Mouse (Mus musculus) stomach, postnatal 0 days (tissue): ENCODE data around the gene Mon2. TPM values are rescaled to one million over a fixed set of nuclear protein-coding genes. Genes with fewer than 3 reads are reported as not detected.

Source experiments
- ATAC-seq: fragments of 200-750 bp; cut with Nextera tagmentation; 2 replicates; pipeline ENCODE4 v1.8.0; 2017; ENCODE audit not compliant: low FRiP score, low TSS enrichment
- DNase-seq: peaks from one replicate; pipeline ENCODE4 v3.0.0-alpha.2; 2016; ENCODE audit warnings: low spot score
- H3K27ac ChIP-seq: fragments of 300-500 bp; sonication (generic); replicated peaks from 2 replicates; pipeline ENCODE4 v1.5.1; 2014; ENCODE audit warnings: mild to moderate bottlenecking, control low read depth
- H3K27me3 ChIP-seq: fragments of 300-500 bp; sonication (generic); 2 replicates; pipeline ENCODE4 v1.6.1; 2014; ENCODE audit warnings: low read length; ENCODE audit not compliant: control insufficient read depth, insufficient read depth
- H3K36me3 ChIP-seq: fragments of 300-500 bp; sonication (generic); 2 replicates; pipeline ENCODE4 v1.6.1; 2014; ENCODE audit warnings: low read length, mixed read lengths; ENCODE audit not compliant: control insufficient read depth, insufficient read depth
- H3K4me1 ChIP-seq: fragments of 300-500 bp; sonication (generic); replicated peaks from 2 replicates; pipeline ENCODE4 v1.6.1; 2014; ENCODE audit warnings: antibody characterized with exemption; ENCODE audit not compliant: control insufficient read depth, insufficient read depth
- H3K4me2 ChIP-seq: fragments of 300-500 bp; sonication (generic); replicated peaks from 2 replicates; pipeline ENCODE4 v1.6.1; 2014; ENCODE audit warnings: low read depth, mild to moderate bottlenecking, control low read depth, moderate library complexity
- H3K4me3 ChIP-seq: fragments of 300-500 bp; sonication (generic); 2 replicates; pipeline ENCODE4 v1.5.1; 2014; ENCODE audit warnings: low read depth, low read length, control low read depth
- H3K9ac ChIP-seq: fragments of 300-500 bp; sonication (generic); 2 replicates; pipeline ENCODE4 v1.6.1; 2014; ENCODE audit warnings: mild to moderate bottlenecking, low read length, control low read depth, mixed read lengths
- H3K9me3 ChIP-seq: fragments of 300-500 bp; sonication (generic); 2 replicates; pipeline ENCODE4 v1.6.1; 2016; ENCODE audit warnings: low read length; ENCODE audit not compliant: control insufficient read depth
- CTCF ChIP-seq: IDR thresholded peaks from 2 replicates; pipeline ENCODE4 v1.5.1; 2016; ENCODE audit warnings: antibody characterized with exemption, low read depth, mild to moderate bottlenecking, moderate library complexity
- EP300 ChIP-seq: optimal IDR thresholded peaks from 2 replicates; pipeline ENCODE3; 2016; ENCODE audit warnings: antibody characterized with exemption
- WGBS: fragments of 180-500 bp; shearing (Covaris S2); extraction: QIAGEN DNeasy Blood & Tissue Kit; methylation state at CpG from one replicate; pipeline ENCODE4 v1.1.7; 2014; 5-methylcytosine and 5-hydroxymethylcytosine counted together
- polyA plus RNA-seq: library from polyadenylated mRNA; unstranded; fragments of >200 nt; fragmentation: Nextera tagmentation; extraction: Ambion mirVana; gene quantifications from 2 replicates; pipeline ENCODE4 v1.2.1, GENCODE M21; 2015

Gene Mon2
- polyA plus RNA-seq, 1 experiment from 2014 or later, result 15.9 TPM

DNA sequence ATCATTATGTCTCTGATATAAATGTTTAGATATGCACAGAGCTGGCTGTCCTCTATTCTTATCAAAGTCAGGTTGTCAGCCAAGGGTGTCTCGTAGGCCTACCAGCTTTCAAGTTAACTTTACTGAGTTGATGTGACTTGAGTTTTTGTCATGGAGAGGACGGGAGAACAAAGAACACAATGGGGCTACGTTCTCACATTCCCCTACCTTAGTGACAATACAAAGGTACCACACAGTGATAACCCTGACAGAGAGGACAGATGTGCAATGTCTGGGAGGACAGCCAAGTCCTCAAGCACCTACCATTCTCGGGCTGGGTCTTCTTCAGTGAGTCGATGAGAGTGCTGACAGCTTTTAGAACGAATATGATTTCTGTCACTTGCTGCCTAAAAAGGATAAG is 76.9 kb downstream of the Mon2 start:
- no peak for TF ChIP-seq EP300
- TF ChIP-seq CTCF, result no peak
- H3K36me3 ChIP-seq, result peaks cover 21% of the 10 kb centered on the region
- H3K4me2 ChIP-seq, result no peak overlapping the region
- H3K9me3 ChIP-seq, result no peaks in the 10 kb centered on the region
- no peak overlapping the region for H3K27ac ChIP-seq
- no peak for ATAC-seq
- H3K4me1 ChIP-seq, result no peaks in the 10 kb centered on the region
- H3K9ac ChIP-seq, result no peak overlapping the region
- 81% methylated on average over 6 of the region's 6 CpGs for WGBS
- H3K4me3 ChIP-seq, result no peak overlapping the region
- no peak for DNase-seq
- no peaks in the 10 kb centered on the region for H3K27me3 ChIP-seq

DNA sequence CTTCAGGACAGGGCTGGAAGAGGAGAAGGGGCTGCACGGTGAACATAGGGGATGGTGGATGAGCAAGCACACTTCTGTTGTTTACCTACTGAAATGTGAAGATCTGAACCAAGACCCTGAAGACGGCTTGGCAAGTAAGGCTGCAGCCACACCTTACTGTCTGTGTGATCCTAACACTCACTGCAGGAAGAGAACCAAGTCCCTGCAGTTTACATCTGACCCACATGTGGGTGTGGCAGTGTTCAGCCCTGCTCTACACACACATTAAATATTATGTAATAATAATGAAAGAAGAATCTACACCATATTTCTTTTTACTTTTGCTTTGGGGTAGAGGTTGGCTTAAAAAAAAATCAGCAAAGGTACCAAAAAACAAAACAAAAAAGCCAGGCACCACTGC is 78.5 kb downstream of the Mon2 start:
- 75% methylated on average over 2 of the region's 2 CpGs for WGBS
- ATAC-seq (peak; percentile 92), DNase-seq (no peak)
- H3K27me3 ChIP-seq, result no peaks in the 10 kb centered on the region
- no peak overlapping the region for H3K27ac ChIP-seq
- peaks cover 22% of the 10 kb centered on the region for H3K36me3 ChIP-seq
- H3K4me3 ChIP-seq, result no peak overlapping the region
- no peak overlapping the region for H3K4me2 ChIP-seq
- no peaks in the 10 kb centered on the region for H3K4me1 ChIP-seq
- no peak; the same call in 1 of the 2 replicates for TF ChIP-seq CTCF
- TF ChIP-seq EP300, result no peak
- H3K9ac ChIP-seq, result no peak overlapping the region
- H3K9me3 ChIP-seq, result no peaks in the 10 kb centered on the region

DNA sequence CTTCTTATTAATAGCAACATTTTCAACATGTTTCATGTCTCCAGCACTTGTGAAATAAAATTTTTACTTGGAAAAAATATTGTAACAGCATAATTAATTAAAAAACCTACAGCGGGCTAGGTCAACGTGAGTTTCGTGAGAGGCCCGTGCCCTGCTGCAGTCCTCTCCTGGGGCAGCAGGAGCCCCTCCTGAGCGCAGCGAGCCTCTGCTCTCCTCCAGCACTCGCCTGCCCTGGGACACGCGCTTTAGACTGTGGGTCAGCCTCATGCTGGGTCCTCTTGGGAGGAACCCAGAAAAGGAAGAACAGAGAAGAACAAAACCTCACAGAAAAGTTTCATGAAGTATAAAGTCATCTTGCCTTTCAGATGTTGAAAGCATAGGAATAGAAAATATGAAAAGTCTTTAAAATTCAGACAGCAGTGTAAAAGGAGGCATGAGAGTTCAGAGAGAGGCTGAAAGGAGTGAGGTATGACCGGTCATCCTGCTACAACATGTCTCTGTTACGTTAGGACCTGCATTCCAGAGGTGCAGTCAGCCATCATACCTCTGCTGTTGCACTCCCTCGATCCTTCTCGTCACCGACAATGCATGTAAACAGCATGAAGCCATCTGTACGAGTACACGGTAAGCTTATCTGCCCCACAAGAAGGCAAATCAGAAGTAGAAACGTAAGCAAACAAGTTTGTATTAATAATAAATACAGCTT is 81.8 kb downstream of the Mon2 start:
- DNase-seq (no peak), ATAC-seq (no peak)
- H3K9ac ChIP-seq, result no peak overlapping the region
- no peak overlapping the region for H3K4me3 ChIP-seq
- H3K9me3 ChIP-seq, result no peaks in the 10 kb centered on the region
- H3K4me1 ChIP-seq, result no peaks in the 10 kb centered on the region
- TF ChIP-seq CTCF (no peak), EP300 (no peak)
- H3K4me2 ChIP-seq, result no peak overlapping the region
- WGBS, result 74% methylated on average over 17 of the region's 17 CpGs
- H3K36me3 ChIP-seq, result peaks cover 17% of the 10 kb centered on the region
- H3K27ac ChIP-seq, result no peak overlapping the region
- no peaks in the 10 kb centered on the region for H3K27me3 ChIP-seq

DNA sequence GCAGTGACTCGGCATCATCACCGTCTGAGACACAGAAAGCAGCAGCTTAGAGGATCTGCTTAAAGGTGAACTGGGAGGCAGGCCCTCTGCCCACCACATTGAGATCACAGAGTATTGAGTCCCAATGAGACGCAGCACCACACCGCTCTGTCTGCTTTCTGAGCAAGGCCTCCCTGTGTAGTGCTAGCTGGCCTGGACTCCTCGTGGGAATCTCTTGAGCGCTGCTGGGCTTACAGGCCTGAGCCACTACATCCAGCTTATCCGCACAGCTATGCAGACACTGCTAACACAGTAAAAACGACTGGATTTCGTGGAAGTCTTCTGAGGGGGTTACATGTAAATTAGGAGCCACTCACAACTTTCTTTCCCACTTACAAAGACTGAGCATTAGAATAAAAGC is 84.7 kb downstream of the Mon2 start:
- ATAC-seq (no peak), DNase-seq (no peak)
- TF ChIP-seq CTCF (no peak), EP300 (no peak)
- H3K4me3 ChIP-seq, result no peak overlapping the region
- peaks cover 13% of the 10 kb centered on the region for H3K36me3 ChIP-seq
- no peak overlapping the region for H3K9ac ChIP-seq
- H3K4me1 ChIP-seq, result no peaks in the 10 kb centered on the region
- H3K27ac ChIP-seq, result peak overlapping the region; percentile 3
- no peaks in the 10 kb centered on the region for H3K27me3 ChIP-seq
- H3K9me3 ChIP-seq, result no peaks in the 10 kb centered on the region
- WGBS, result 81% methylated on average over 9 of the region's 9 CpGs
- H3K4me2 ChIP-seq, result no peak overlapping the region

DNA sequence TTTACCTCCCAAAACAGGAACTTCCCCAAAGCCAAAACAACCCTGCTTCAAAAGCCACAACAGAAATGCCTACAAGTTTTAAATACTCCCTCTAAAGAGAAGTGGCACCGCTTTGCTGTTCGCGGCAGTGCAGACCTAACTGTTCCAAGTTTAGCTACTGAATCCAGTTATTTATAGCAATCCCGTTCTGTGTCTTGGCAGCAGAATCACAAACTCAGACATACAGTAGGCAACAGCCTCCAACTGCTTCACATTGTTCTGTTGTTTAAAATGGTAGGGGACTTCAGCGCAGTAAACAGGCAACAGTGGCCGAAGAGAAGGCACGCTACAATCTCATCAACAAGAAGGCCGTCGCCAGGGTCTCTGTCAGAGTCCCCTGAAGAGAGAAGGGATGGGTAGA is 85.3 kb downstream of the Mon2 start:
- WGBS, result 62% methylated on average over 9 of the region's 9 CpGs
- no peak for DNase-seq
- H3K4me3 ChIP-seq, result no peak overlapping the region
- H3K36me3 ChIP-seq, result peaks cover 9% of the 10 kb centered on the region
- no peaks in the 10 kb centered on the region for H3K9me3 ChIP-seq
- TF ChIP-seq EP300 (no peak), CTCF (no peak)
- no peak for ATAC-seq
- no peak overlapping the region for H3K9ac ChIP-seq
- H3K4me1 ChIP-seq, result no peaks in the 10 kb centered on the region
- H3K27me3 ChIP-seq, result no peaks in the 10 kb centered on the region
- H3K4me2 ChIP-seq, result no peak overlapping the region
- H3K27ac ChIP-seq, result peak overlapping the region; percentile 35

DNA sequence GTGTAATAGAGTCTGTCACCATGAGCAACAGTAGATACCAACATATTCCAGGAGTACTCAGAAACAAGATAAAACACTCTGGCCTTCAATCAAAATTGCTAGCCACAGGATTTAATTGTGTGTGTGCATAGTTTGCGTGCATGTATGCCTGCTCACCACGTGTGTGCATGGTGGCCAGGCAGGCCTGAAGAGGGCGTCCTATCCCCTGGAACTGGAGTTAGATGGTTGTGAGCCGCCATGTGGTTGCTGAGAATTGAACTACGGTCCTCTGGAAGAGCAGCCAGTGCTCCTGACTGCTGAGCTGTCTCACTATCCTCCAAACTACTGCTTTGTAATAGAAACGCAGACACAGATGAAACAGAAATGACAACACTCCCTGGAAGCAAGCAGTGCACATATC is 85.7 kb downstream of the Mon2 start:
- DNase-seq (no peak), ATAC-seq (no peak)
- Histone ChIP-seq H3K4me3 (no peak overlapping the region), H3K9me3 (no peaks in the 10 kb centered on the region), H3K4me2 (no peak overlapping the region), H3K4me1 (no peaks in the 10 kb centered on the region), H3K27me3 (no peaks in the 10 kb centered on the region), H3K9ac (no peak overlapping the region), H3K27ac (peak overlapping the region; percentile 35; the same call in 1 of the 2 replicates), H3K36me3 (peaks cover 5% of the 10 kb centered on the region)
- TF ChIP-seq CTCF (peak; percentile 44), EP300 (no peak)
- 81% methylated on average over 6 of the region's 6 CpGs for WGBS
